Mouse (Mus musculus): ENCODE data around the gene Sacm1l.

Sacm1l gene

GRCm38 (mm10) chr9:123509638-123510604, 19.6 kb upstream of the Sacm1l start:
- peak; percentile 52 for DNase-seq

- no peak for DNase-seq
Measured at GRCm38 (mm10) chr9:123510926-123511325, 18.6 kb upstream of the Sacm1l start.

- no peak for DNase-seq
Measured at GRCm38 (mm10) chr9:123512482-123512881, 17.1 kb upstream of the Sacm1l start.

- no peak for DNase-seq
Measured at GRCm38 (mm10) chr9:123515087-123515486, 14.5 kb upstream of the Sacm1l start.

GRCm38 (mm10) chr9:123516641-123517385, 12.7 kb upstream of the Sacm1l start:
- no peak for DNase-seq

GRCm38 (mm10) chr9:123518969-123519894, 10.3 kb upstream of the Sacm1l start:
- DNase-seq, result no peak

- DNase-seq, result no peak
Measured at GRCm38 (mm10) chr9:123520735-123521134, 8.8 kb upstream of the Sacm1l start.

GRCm38 (mm10) chr9:123523676-123524075, 5.9 kb upstream of the Sacm1l start:
- no peak for DNase-seq

GRCm38 (mm10) chr9:123525095-123525494, 4.5 kb upstream of the Sacm1l start:
- DNase-seq, result peak; percentile 63

GRCm38 (mm10) chr9:123526502-123526901, 3.1 kb upstream of the Sacm1l start:
- no peak for DNase-seq

GRCm38 (mm10) chr9:123528087-123528925, 1.3 kb upstream of the Sacm1l start:
- no peak for DNase-seq

GRCm38 (mm10) chr9:123528926-123529295, 648 bp upstream of the Sacm1l start:
- peak; percentile 67 for DNase-seq

GRCm38 (mm10) chr9:123530158-123530475, 558 bp downstream of the Sacm1l start:
- no peak for DNase-seq

- DNase-seq, result no peak
Measured at GRCm38 (mm10) chr9:123530566-123531130, 1.1 kb downstream of the Sacm1l start.

GRCm38 (mm10) chr9:123531234-123531633, 1.7 kb downstream of the Sacm1l start:
- no peak for DNase-seq

GRCm38 (mm10) chr9:123536613-123537012, 7.1 kb downstream of the Sacm1l start:
- DNase-seq, result no peak

- no peak for DNase-seq
Measured at GRCm38 (mm10) chr9:123538189-123538588, 8.6 kb downstream of the Sacm1l start.

- no peak for DNase-seq
Measured at GRCm38 (mm10) chr9:123539093-123539492, 9.5 kb downstream of the Sacm1l start.

GRCm38 (mm10) chr9:123539823-123540222, 10.3 kb downstream of the Sacm1l start:
- no peak for DNase-seq

- DNase-seq, result no peak
Measured at GRCm38 (mm10) chr9:123554599-123554998, 25.0 kb downstream of the Sacm1l start.

- DNase-seq, result no peak
Measured at GRCm38 (mm10) chr9:123577360-123578192, 48.0 kb downstream of the Sacm1l start.
